Mouse (Mus musculus) liver, adult 2 months (tissue): ENCODE measurements around the gene Ube2v1. TPM values are rescaled to one million over a fixed set of nuclear protein-coding genes. Genes with fewer than 3 reads are reported as not detected.

ENCODE experiments used
- DNase-seq: peaks from one replicate; pipeline ENCODE4 v3.0.0-alpha.2; 2011; ENCODE audit warnings: low read depth, low spot score; ENCODE audit errors: extremely low read depth
- H3K27ac ChIP-seq: fragments of 200-500 bp; replicated peaks from 2 replicates; pipeline ENCODE4 v1.5.1; 2012; ENCODE audit warnings: low read depth, mild to moderate bottlenecking, control low read depth, inconsistent platforms, low read length; ENCODE audit not compliant: insufficient read depth
- H3K27me3 ChIP-seq: fragments of 200-500 bp; 2 replicates; pipeline ENCODE4 v1.6.1; 2012; ENCODE audit warnings: mild to moderate bottlenecking, moderate library complexity, low read length, inconsistent platforms; ENCODE audit not compliant: control insufficient read depth, insufficient read depth
- H3K36me3 ChIP-seq: fragments of 200-500 bp; 2 replicates; pipeline ENCODE4 v1.6.1; 2012; ENCODE audit warnings: low read length, inconsistent platforms; ENCODE audit not compliant: control insufficient read depth, insufficient read depth
- H3K4me1 ChIP-seq: fragments of 200-500 bp; 2 replicates; pipeline ENCODE4 v1.6.1; 2011; ENCODE audit warnings: low read length; ENCODE audit not compliant: control insufficient read depth, insufficient read depth
- H3K4me3 ChIP-seq: fragments of 200-500 bp; 2 replicates; pipeline ENCODE4 v1.5.1; 2011; ENCODE audit warnings: low read depth, mild to moderate bottlenecking, control low read depth, low read length, moderate library complexity; ENCODE audit not compliant: insufficient read depth
- H3K79me2 ChIP-seq: fragments of 200-500 bp; 2 replicates; pipeline ENCODE4 v1.6.1; 2012; ENCODE audit warnings: inconsistent platforms, mild to moderate bottlenecking, low read length, moderate library complexity; ENCODE audit not compliant: control insufficient read depth, insufficient read depth
- H3K9ac ChIP-seq: fragments of 200-500 bp; 2 replicates; pipeline ENCODE4 v1.6.1; 2012; ENCODE audit warnings: low read depth, mild to moderate bottlenecking, control low read depth, inconsistent platforms, low read length
- CTCF ChIP-seq: fragments of 200-500 bp; IDR thresholded peaks from 2 replicates; pipeline ENCODE4 v1.5.1; 2011; ENCODE audit warnings: low read depth, low read length, control low read depth
- POLR2A ChIP-seq: fragments of 200-500 bp; IDR thresholded peaks from 2 replicates; pipeline ENCODE4 v1.6.1; 2011; ENCODE audit warnings: low read length, control low read depth; ENCODE audit not compliant: insufficient read depth; ENCODE audit errors: extremely low read depth
- WGBS: fragments of 180-500 bp; shearing (Covaris S2); methylation state at CpG from one replicate; pipeline ENCODE4 v1.1.7; 2018; 5-methylcytosine and 5-hydroxymethylcytosine counted together
- polyA plus RNA-seq: library from polyadenylated mRNA; depleted of rRNA; stranded (reverse); fragments of >200 nt; gene quantifications from 2 replicates; pipeline ENCODE4 v1.2.3, GENCODE M21; 2012
- total RNA-seq: library from RNA; depleted of rRNA; stranded (reverse); fragments of >200 nt; gene quantifications from 2 replicates; pipeline ENCODE4 v1.2.3, GENCODE M21; 2014

Gene Ube2v1
- total and polyA plus RNA-seq, 2 experiments: 26.2 to 75.2 TPM

- WGBS: 94% methylated on average over 14 of the region's 14 CpGs
- H3K4me1 ChIP-seq: no peaks in the 10 kb centered on the region
- no peak overlapping the region for H3K27ac ChIP-seq
- no peak overlapping the region for H3K9ac ChIP-seq
- no peak for TF ChIP-seq POLR2A
- no peak overlapping the region for H3K4me3 ChIP-seq
- H3K27me3 ChIP-seq: no peaks in the 10 kb centered on the region
- DNase-seq: no peak
- peaks cover 15% of the 10 kb centered on the region; the same call in 1 of the 2 replicates for H3K79me2 ChIP-seq
- H3K36me3 ChIP-seq: peaks cover 14% of the 10 kb centered on the region
Observed at GRCm38 (mm10) chr2:167612122-167612521, 19.8 kb downstream of the Ube2v1 start.

GRCm38 (mm10) chr2:167611287-167611686 is 20.6 kb downstream of the Ube2v1 start:
- TF ChIP-seq CTCF (no peak; the same call in 1 of the 2 replicates), POLR2A (no peak)
- 93% methylated on average over 10 of the region's 10 CpGs for WGBS

GRCm38 (mm10) chr2:167606745-167607123 is 25.2 kb downstream of the Ube2v1 start:
- DNase-seq: no peak
- no peaks in the 10 kb centered on the region for H3K4me1 ChIP-seq
- peaks cover 3% of the 10 kb centered on the region for H3K36me3 ChIP-seq
- no peaks in the 10 kb centered on the region for H3K79me2 ChIP-seq
- no peak for TF ChIP-seq CTCF
- TF ChIP-seq POLR2A: no peak
- no peak overlapping the region for H3K27ac ChIP-seq
- 63% methylated on average over 4 of the region's 4 CpGs for WGBS
- H3K9ac ChIP-seq: no peak overlapping the region
- no peaks in the 10 kb centered on the region for H3K27me3 ChIP-seq
- H3K4me3 ChIP-seq: no peak overlapping the region

More at GRCm38 (mm10) chr2:167611287-167611686, 20.6 kb downstream of the Ube2v1 start:
- no peaks in the 10 kb centered on the region for H3K4me1 ChIP-seq
- H3K79me2 ChIP-seq: peaks cover 8% of the 10 kb centered on the region; the same call in 1 of the 2 replicates
- H3K36me3 ChIP-seq: peaks cover 11% of the 10 kb centered on the region
- no peaks in the 10 kb centered on the region for H3K27me3 ChIP-seq
- H3K27ac ChIP-seq: no peak overlapping the region
- H3K9ac ChIP-seq: no peak overlapping the region
- no peak overlapping the region for H3K4me3 ChIP-seq
- DNase-seq: no peak

- Histone ChIP-seq H3K4me3 (no peak overlapping the region), H3K27me3 (no peaks in the 10 kb centered on the region), H3K27ac (no peak overlapping the region), H3K79me2 (no peaks in the 10 kb centered on the region), H3K36me3 (peaks cover 3% of the 10 kb centered on the region), H3K9ac (no peak overlapping the region), H3K4me1 (no peaks in the 10 kb centered on the region)
- WGBS: 82% methylated on average over 17 of the region's 17 CpGs
- DNase-seq: no peak
- TF ChIP-seq POLR2A (no peak), CTCF (no peak)
Observed at GRCm38 (mm10) chr2:167605817-167606744, 25.8 kb downstream of the Ube2v1 start.

- Histone ChIP-seq H3K9ac (no peak overlapping the region), H3K27me3 (no peaks in the 10 kb centered on the region), H3K79me2 (no peaks in the 10 kb centered on the region), H3K4me1 (no peaks in the 10 kb centered on the region), H3K36me3 (peaks cover 1% of the 10 kb centered on the region; the same call in 1 of the 2 replicates), H3K4me3 (no peak overlapping the region), H3K27ac (no peak overlapping the region)
- TF ChIP-seq POLR2A (no peak), CTCF (peak; percentile 99)
- 32% methylated on average over 11 of the region's 11 CpGs for WGBS
- DNase-seq: peak; percentile 74
Observed at GRCm38 (mm10) chr2:167605178-167605794, 26.6 kb downstream of the Ube2v1 start.
